Mouse (Mus musculus) neural tube, embryonic 11.5 days (tissue): ENCODE results near the gene Rln3. TPM values are rescaled to one million over a fixed set of nuclear protein-coding genes. Genes with fewer than 3 reads are reported as not detected.
A peak's percentile ranks its signal among the peaks of the same experiment; 100 is the strongest.

Experiments
- ATAC-seq: fragments of 200-750 bp; cut with Nextera tagmentation; 2 replicates; pipeline ENCODE4 v1.8.0; 2017; ENCODE audit warnings: moderate number of reproducible peaks, mild to moderate bottlenecking, moderate TSS enrichment, moderate library complexity; ENCODE audit not compliant: insufficient read depth, low FRiP score, low TSS enrichment
- DNase-seq: peaks from one replicate; pipeline ENCODE4 v3.0.0-alpha.2; 2015; ENCODE audit warnings: low spot score
- H3K27ac ChIP-seq: fragments of 300-500 bp; sonication (generic); 2 replicates; pipeline ENCODE4 v1.5.1; 2014; ENCODE audit warnings: low read depth, mild to moderate bottlenecking, low read length
- H3K27me3 ChIP-seq: fragments of 300-500 bp; sonication (generic); 2 replicates; pipeline ENCODE4 v1.6.1; 2014; ENCODE audit warnings: mild to moderate bottlenecking, low read length, mixed read lengths; ENCODE audit not compliant: control insufficient read depth, insufficient read depth
- H3K36me3 ChIP-seq: fragments of 300-500 bp; sonication (generic); 2 replicates; pipeline ENCODE4 v1.6.1; 2014; ENCODE audit warnings: mild to moderate bottlenecking, low read length, moderate library complexity, mixed read lengths; ENCODE audit not compliant: control insufficient read depth, insufficient read depth
- H3K4me1 ChIP-seq: fragments of 300-500 bp; sonication (generic); 2 replicates; pipeline ENCODE4 v1.6.1; 2014; ENCODE audit warnings: low read length, mixed read lengths; ENCODE audit not compliant: control insufficient read depth, insufficient read depth
- H3K4me2 ChIP-seq: fragments of 300-500 bp; sonication (generic); 2 replicates; pipeline ENCODE4 v1.6.1; 2014; ENCODE audit warnings: low read depth, mild to moderate bottlenecking, moderate library complexity
- H3K4me3 ChIP-seq: fragments of 300-500 bp; sonication (generic); 2 replicates; pipeline ENCODE4 v1.5.1; 2014; ENCODE audit warnings: low read depth, low read length
- H3K9ac ChIP-seq: fragments of 300-500 bp; sonication (generic); 2 replicates; pipeline ENCODE4 v1.6.1; 2014; ENCODE audit warnings: mild to moderate bottlenecking, low read length
- H3K9me3 ChIP-seq: fragments of 300-500 bp; sonication (generic); 2 replicates; pipeline ENCODE4 v1.6.1; 2016; ENCODE audit warnings: low read length; ENCODE audit not compliant: control insufficient read depth
- WGBS: fragments of 180-500 bp; shearing (Covaris S2); extraction: QIAGEN DNeasy Blood & Tissue Kit; methylation state at CpG from one replicate; pipeline ENCODE4 v1.1.7; 2014; 5-methylcytosine and 5-hydroxymethylcytosine counted together
- polyA plus RNA-seq: library from polyadenylated mRNA; unstranded; fragments of >200 nt; fragmentation: Nextera tagmentation; extraction: Ambion mirVana; gene quantifications from 2 replicates; pipeline ENCODE4 v1.2.1, GENCODE M21; 2014

Rln3 gene
- polyA plus RNA-seq, 1 experiment from 2014 or later, result not detected

DNA sequence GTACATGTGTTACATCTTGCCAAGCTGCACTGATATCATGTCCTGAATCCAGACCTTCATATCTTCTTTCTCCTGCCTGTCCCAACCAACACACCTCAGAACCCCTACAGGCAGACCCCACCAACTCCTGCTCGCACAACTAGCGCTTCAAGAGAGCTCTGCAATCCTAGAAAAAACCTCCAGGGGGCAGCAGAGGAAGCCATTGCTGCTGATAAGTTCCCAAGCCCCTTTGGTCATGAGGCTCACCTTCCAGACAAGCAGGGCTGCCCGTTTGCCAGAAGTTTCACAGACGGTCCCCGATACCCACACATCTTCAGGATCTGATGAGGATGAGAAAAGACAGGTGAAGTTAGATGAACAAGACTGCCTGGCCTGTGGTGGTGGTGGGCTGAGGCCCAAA is 5.8 kb downstream of the Rln3 start:
- DNase-seq (peak; percentile 85), ATAC-seq (no peak)
- Histone ChIP-seq H3K27ac (no peak overlapping the region), H3K4me3 (no peak overlapping the region), H3K36me3 (no peaks in the 10 kb centered on the region), H3K27me3 (peaks cover 31% of the 10 kb centered on the region), H3K9ac (no peak overlapping the region), H3K4me2 (no peak overlapping the region), H3K9me3 (no peaks in the 10 kb centered on the region), H3K4me1 (peaks cover 5% of the 10 kb centered on the region; the same call in 1 of the 2 replicates)
- 10% methylated on average over 5 of the region's 5 CpGs for WGBS

DNA sequence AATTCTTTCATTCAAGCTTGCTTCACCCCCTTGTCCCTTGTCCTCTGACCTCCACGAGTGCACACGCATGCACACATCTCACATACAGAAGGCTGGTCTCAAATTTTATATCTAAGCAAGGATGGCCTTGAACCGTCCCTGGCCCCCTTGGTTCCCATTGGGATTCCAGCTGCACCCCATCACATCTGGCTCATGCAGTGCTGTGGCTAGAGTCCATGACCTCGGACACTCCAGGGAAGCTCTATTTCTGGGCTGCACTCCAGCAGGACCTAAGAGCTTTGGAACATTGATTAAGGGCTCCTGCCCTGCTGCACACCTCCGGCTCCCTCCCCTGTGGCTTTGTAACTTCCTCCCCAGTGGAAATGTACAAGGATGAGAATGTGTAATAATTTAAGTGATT is 6.8 kb downstream of the Rln3 start:
- Histone ChIP-seq H3K4me3 (no peak overlapping the region), H3K4me1 (peaks cover 5% of the 10 kb centered on the region; the same call in 1 of the 2 replicates), H3K36me3 (no peaks in the 10 kb centered on the region), H3K27me3 (peaks cover 21% of the 10 kb centered on the region), H3K27ac (no peak overlapping the region), H3K9ac (no peak overlapping the region), H3K9me3 (no peaks in the 10 kb centered on the region), H3K4me2 (no peak overlapping the region)
- no peak for DNase-seq
- ATAC-seq, result no peak
- 80% methylated on average over 5 of the region's 5 CpGs for WGBS

DNA sequence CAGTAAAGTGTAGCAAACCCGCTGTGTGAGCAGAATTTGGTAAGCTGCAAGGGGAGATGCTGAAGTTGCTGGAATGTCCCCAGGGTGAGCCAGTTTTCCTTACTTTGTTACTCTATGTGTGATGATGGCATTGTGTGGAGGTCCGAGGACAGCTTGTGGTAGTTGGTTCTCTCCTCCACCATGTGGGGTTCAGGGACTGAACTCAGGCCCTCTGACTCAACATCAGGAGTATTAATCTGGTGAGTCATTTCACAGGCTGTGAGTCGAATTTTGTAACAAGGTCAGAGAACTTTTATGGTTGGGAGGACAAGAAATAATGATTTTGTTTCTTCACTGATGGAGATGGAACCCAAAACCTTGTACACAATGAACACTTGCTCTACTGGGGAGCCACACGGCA is 12.0 kb downstream of the Rln3 start:
- Histone ChIP-seq H3K36me3 (no peaks in the 10 kb centered on the region), H3K4me2 (no peak overlapping the region), H3K9me3 (no peaks in the 10 kb centered on the region), H3K4me3 (no peak overlapping the region), H3K4me1 (no peaks in the 10 kb centered on the region), H3K27me3 (0 out of 2 replicates have a peak, but pooled peaks cover 6% of the 10 kb centered on the region), H3K27ac (no peak overlapping the region), H3K9ac (no peak overlapping the region)
- ATAC-seq, result no peak
- WGBS, result 76% methylated on average over 4 of the region's 4 CpGs
- DNase-seq, result no peak

DNA sequence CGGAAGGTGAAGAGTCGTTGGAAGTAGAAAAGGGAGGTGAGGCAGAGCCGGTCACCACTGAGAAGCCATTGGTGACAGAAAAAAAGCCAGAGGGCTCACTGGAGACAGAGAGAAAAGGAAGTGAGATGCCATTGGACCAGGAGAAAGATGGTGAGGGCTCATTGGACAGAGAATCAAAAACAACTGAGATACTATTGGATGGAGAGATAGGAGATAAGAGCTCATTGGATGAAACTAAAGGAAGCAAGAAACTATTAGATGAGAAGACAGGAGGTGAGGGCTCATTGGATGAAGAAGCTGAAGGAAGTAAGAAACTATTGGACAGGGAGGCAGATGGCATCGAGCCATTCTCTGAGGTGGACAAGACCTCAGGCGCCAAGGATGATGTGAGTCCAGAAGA is 15.5 kb downstream of the Rln3 start:
- 88% methylated on average over 5 of the region's 5 CpGs for WGBS
- no peak overlapping the region for H3K4me2 ChIP-seq
- H3K4me1 ChIP-seq, result no peaks in the 10 kb centered on the region
- no peak overlapping the region for H3K4me3 ChIP-seq
- no peak overlapping the region for H3K9ac ChIP-seq
- no peaks in the 10 kb centered on the region for H3K9me3 ChIP-seq
- no peaks in the 10 kb centered on the region for H3K36me3 ChIP-seq
- no peak overlapping the region for H3K27ac ChIP-seq
- peaks cover 28% of the 10 kb centered on the region for H3K27me3 ChIP-seq
- ATAC-seq (no peak), DNase-seq (no peak)

DNA sequence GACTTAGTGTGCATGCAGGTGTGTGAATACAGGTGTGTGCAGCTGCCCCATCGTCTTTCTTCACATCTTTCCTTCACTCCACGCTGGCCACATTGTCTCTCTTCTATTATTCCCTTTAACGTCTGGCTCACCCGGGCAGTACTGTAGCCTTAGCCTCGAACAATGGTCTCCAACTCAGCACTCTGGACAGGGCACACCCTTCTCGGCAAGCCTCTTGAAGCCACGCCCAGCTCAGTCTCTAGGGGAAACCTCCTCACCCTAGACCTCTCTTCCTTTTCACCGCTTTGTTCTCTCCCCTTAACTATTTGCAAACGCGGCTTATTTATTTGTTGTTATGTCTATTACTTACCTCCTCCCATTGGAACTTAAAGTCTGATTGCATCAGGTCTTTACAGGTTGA is 17.4 kb downstream of the Rln3 start:
- Histone ChIP-seq H3K4me2 (no peak overlapping the region), H3K9ac (no peak overlapping the region), H3K36me3 (no peaks in the 10 kb centered on the region), H3K4me1 (no peaks in the 10 kb centered on the region), H3K9me3 (no peaks in the 10 kb centered on the region), H3K27ac (no peak overlapping the region), H3K4me3 (no peak overlapping the region), H3K27me3 (peaks cover 28% of the 10 kb centered on the region)
- ATAC-seq (no peak), DNase-seq (no peak)
- WGBS, result 11% methylated on average over 10 of the region's 10 CpGs

- H3K27ac ChIP-seq, result no peak overlapping the region
- 1% methylated on average over 41 of the region's 41 CpGs for WGBS
- peak overlapping the region; percentile 56 for H3K9ac ChIP-seq
- H3K27me3 ChIP-seq, result peaks cover 34% of the 10 kb centered on the region
- H3K36me3 ChIP-seq, result no peaks in the 10 kb centered on the region
- H3K9me3 ChIP-seq, result no peaks in the 10 kb centered on the region
- DNase-seq, result peak; percentile 82
- peak overlapping the region; percentile 43 for H3K4me3 ChIP-seq
- H3K4me2 ChIP-seq, result peak overlapping the region; percentile 72
- peak; percentile 78 for ATAC-seq
- peaks cover 3% of the 10 kb centered on the region; the same call in 1 of the 2 replicates for H3K4me1 ChIP-seq
Measured at GRCm38 (mm10) chr8:84025863-84026262, 18.9 kb downstream of the Rln3 start.

- WGBS, result 9% methylated on average over 10 of the region's 10 CpGs
- Histone ChIP-seq H3K4me3 (no peak overlapping the region), H3K27ac (no peak overlapping the region), H3K9ac (no peak overlapping the region), H3K9me3 (no peaks in the 10 kb centered on the region), H3K4me2 (no peak overlapping the region), H3K4me1 (peaks cover 3% of the 10 kb centered on the region; the same call in 1 of the 2 replicates), H3K36me3 (no peaks in the 10 kb centered on the region), H3K27me3 (peaks cover 34% of the 10 kb centered on the region)
- ATAC-seq (no peak), DNase-seq (peak; percentile 69)
Measured at GRCm38 (mm10) chr8:84024171-84024570, 20.6 kb downstream of the Rln3 start.

GRCm38 (mm10) chr8:84023631-84024030 is 21.2 kb downstream of the Rln3 start:
- Histone ChIP-seq H3K27me3 (peaks cover 33% of the 10 kb centered on the region), H3K4me1 (peaks cover 3% of the 10 kb centered on the region; the same call in 1 of the 2 replicates), H3K9ac (no peak overlapping the region)

GRCm38 (mm10) chr8:84023085-84023484 is 21.7 kb downstream of the Rln3 start:
- Histone ChIP-seq H3K9ac (no peak overlapping the region), H3K4me1 (peaks cover 3% of the 10 kb centered on the region; the same call in 1 of the 2 replicates), H3K4me2 (no peak overlapping the region), H3K27ac (no peak overlapping the region), H3K9me3 (no peaks in the 10 kb centered on the region), H3K27me3 (peaks cover 29% of the 10 kb centered on the region), H3K36me3 (no peaks in the 10 kb centered on the region), H3K4me3 (no peak overlapping the region)
- DNase-seq (no peak), ATAC-seq (no peak)
- 34% methylated on average over 5 of the region's 5 CpGs for WGBS

More at GRCm38 (mm10) chr8:84023631-84024030, 21.2 kb downstream of the Rln3 start:
- WGBS, result 56% methylated on average over 1 of the region's 1 CpGs
- ATAC-seq (no peak), DNase-seq (no peak)
- H3K9me3 ChIP-seq, result no peaks in the 10 kb centered on the region
- no peak overlapping the region for H3K27ac ChIP-seq
- no peaks in the 10 kb centered on the region for H3K36me3 ChIP-seq
- no peak overlapping the region for H3K4me3 ChIP-seq
- H3K4me2 ChIP-seq, result no peak overlapping the region
